Mouse (Mus musculus) liver, postnatal 0 days (tissue): ENCODE results near the gene Rbsn.

Source experiments
- CTCF ChIP-seq: sonication (generic); IDR thresholded peaks from 2 replicates; pipeline ENCODE4 v1.5.1; 2016; ENCODE audit warnings: antibody characterized with exemption, low read depth
- EP300 ChIP-seq: IDR thresholded peaks from 2 replicates; pipeline ENCODE4 v1.6.1; 2016; ENCODE audit warnings: antibody characterized with exemption, low read depth, mild to moderate bottlenecking

- TF ChIP-seq CTCF (no peak), EP300 (no peak)
Observed at GRCm38 (mm10) chr6:92221604-92222003, 6.9 kb upstream of the Rbsn start.
